Mouse (Mus musculus): Measurements from ENCODE around the gene Zbtb32.

GRCm38 (mm10) chr7:30549880-30550279, 48.8 kb downstream of the Zbtb32 start:
- TF ChIP-seq ZNF384 (IDR thresholded peaks at IDR 0.05; ENCODE audit: low read depth, low read length) = no peak
- TF ChIP-seq MAFK (IDR thresholded peaks at IDR 0.05; ENCODE audit: insufficient read depth, low read depth, low read length) = no peak
- TF ChIP-seq HCFC1 (IDR thresholded peaks at IDR 0.05; ENCODE audit: borderline replicate concordance, insufficient read depth, low read length) = peak; percentile 69
- no peak for TF ChIP-seq ZC3H11A (IDR thresholded peaks at IDR 0.05; ENCODE audit: borderline replicate concordance, low read depth, low read length)
- TF ChIP-seq CHD2 (IDR thresholded peaks at IDR 0.05; ENCODE audit: low read depth, low read length) = no peak

Data from ES-E14 (cell line).